Comparison of ENCODE assay signal across 12 mouse cellular contexts in the genomic region with DNA sequence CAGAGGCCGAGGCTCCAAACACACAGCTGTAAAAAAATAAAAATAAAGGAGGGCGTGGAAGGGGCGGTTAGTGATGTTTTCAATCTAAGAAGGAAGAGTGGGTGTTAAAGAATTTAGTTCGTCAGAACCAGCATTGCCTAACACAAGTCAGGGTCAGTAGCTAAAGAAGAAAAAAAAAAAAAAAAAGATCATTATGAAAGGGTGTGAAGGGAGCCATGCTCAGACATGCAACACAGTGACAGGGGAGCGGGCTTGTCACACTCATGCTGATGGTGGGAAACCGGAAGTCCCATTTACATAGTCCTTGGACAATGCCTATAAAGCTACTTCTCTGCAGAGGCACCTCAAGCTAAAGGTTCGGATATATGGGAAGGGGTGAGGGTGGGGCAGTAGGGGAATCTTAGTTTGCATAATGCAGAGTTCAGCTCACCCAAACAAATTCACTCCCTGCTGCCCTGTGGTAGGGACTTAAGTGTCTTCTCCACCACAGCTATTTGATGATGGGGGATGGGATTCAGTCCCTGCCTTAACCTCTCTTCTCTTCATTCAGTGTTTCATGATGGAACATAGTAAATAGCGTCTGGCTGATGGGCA.
"Had no signal": no experiment of that assay in that cellular context is flagged by ENCODE, and none has a peak within 500 bp of the region (broad histone marks: within the 10 kb centered on the region; RNA-seq: fewer than 3 reads in every experiment).

No protein-coding gene starts in this region.

- H3K9me3 ChIP-seq: limb, embryonic 12.5 days; limb, embryonic 15.5 days; midbrain, embryonic 12.5 days had no signal

- H3K4me2 ChIP-seq: limb, embryonic 12.5 days; limb, embryonic 15.5 days; liver, embryonic 11.5 days; lung, embryonic 14.5 days; midbrain, embryonic 12.5 days had no signal

- H3K27ac ChIP-seq: limb, embryonic 12.5 days; limb, embryonic 15.5 days; liver, embryonic 14.5 days; macrophage; midbrain, embryonic 12.5 days; stomach, postnatal 0 days had no signal

- ATAC-seq: liver, postnatal 0 days; lung, postnatal 0 days had no signal

- DNase-seq: kidney, adult 9 months; liver, postnatal 0 days; thymus, postnatal 36 days had no signal

- H3K27me3 ChIP-seq: limb, embryonic 12.5 days; limb, embryonic 15.5 days; midbrain, embryonic 12.5 days had no signal

- H3K36me3 ChIP-seq: limb, embryonic 12.5 days; limb, embryonic 15.5 days; midbrain, embryonic 12.5 days had no signal

- H3K9ac ChIP-seq: limb, embryonic 12.5 days; limb, embryonic 15.5 days; liver, embryonic 14.5 days; liver, postnatal 0 days; lung, embryonic 14.5 days; midbrain, embryonic 12.5 days had no signal

- H3K4me3 ChIP-seq: limb, embryonic 12.5 days; limb, embryonic 15.5 days; midbrain, embryonic 12.5 days had no signal
